Mouse (Mus musculus): ENCODE data around the gene Sectm1b. TPM values are rescaled to one million over a fixed set of nuclear protein-coding genes. Genes with fewer than 3 reads are reported as not detected.
A peak's percentile ranks its signal among the peaks of the same experiment; 100 is the strongest.

Gene Sectm1b
- polyA plus RNA-seq, 2 experiments, result 0.04 to 0.08 TPM

GRCm38 (mm10) chr11:121056536-121057236 is 6.7 kb downstream of the Sectm1b start:
- Histone ChIP-seq H3K9ac (replicated peaks) (no peak overlapping the region), H3K9me3 (ENCODE audit: control insufficient read depth, low read length) (no peaks in the 10 kb centered on the region), H3K4me3 (ENCODE audit: insufficient read depth in 1 of 2, low read depth in 2 of 2, low read length in 2 of 2) (no peak overlapping the region), H3K27me3 (ENCODE audit: control insufficient read depth, insufficient read depth, low read length) (no peaks in the 10 kb centered on the region), H3K4me1 (replicated peaks; ENCODE audit: control insufficient read depth in 2 of 2, insufficient read depth in 2 of 2, low read length in 1 of 2) (peaks cover 0 to 22% of the 10 kb centered on the region in 2 experiments; a peak in 2 of 4 replicates), H3K27ac (peak overlapping the region; percentile 42), H3K36me3 (replicated peaks; ENCODE audit: control insufficient read depth, insufficient read depth, low read depth) (no peaks in the 10 kb centered on the region), H3K4me2 (ENCODE audit: low read depth) (no peak overlapping the region)
- WGBS (ENCODE audit: insufficient replicate concordance), result 43% methylated on average over 7 of the region's 7 CpGs
- DNase-seq (ENCODE audit: low read depth in 3 of 3, low spot score in 3 of 3) (peak in 2 of 3 experiments; percentile 30 to 38), ATAC-seq (ENCODE audit: insufficient read depth) (no peak)
- TF ChIP-seq EP300 (IDR thresholded peaks at IDR 0.05; ENCODE audit: low read depth) (no peak), CTCF (IDR thresholded peaks at IDR 0.05; ENCODE audit: low read depth) (no peak)

GRCm38 (mm10) chr11:121053536-121053935 is 9.8 kb downstream of the Sectm1b start:
- Histone ChIP-seq H3K9ac (replicated peaks) (no peak overlapping the region), H3K4me3 (ENCODE audit: insufficient read depth in 1 of 2, low read depth in 2 of 2, low read length in 2 of 2) (no peak overlapping the region), H3K4me2 (ENCODE audit: low read depth) (no peak overlapping the region), H3K36me3 (replicated peaks; ENCODE audit: control insufficient read depth, insufficient read depth, low read depth) (no peaks in the 10 kb centered on the region), H3K27ac (no peak overlapping the region), H3K9me3 (ENCODE audit: control insufficient read depth, low read length) (no peaks in the 10 kb centered on the region), H3K4me1 (replicated peaks; ENCODE audit: control insufficient read depth in 2 of 2, insufficient read depth in 2 of 2, low read length in 1 of 2) (peaks cover 0 to 20% of the 10 kb centered on the region in 2 experiments; a peak in 2 of 4 replicates), H3K27me3 (ENCODE audit: control insufficient read depth, insufficient read depth, low read length) (no peaks in the 10 kb centered on the region)
- ATAC-seq (ENCODE audit: insufficient read depth) (0 out of 2 replicates have a peak, but pooled peaks have one; percentile 18), DNase-seq (ENCODE audit: low read depth in 3 of 3, low spot score in 3 of 3) (peak; percentile 44 to 51 (median 50))
- TF ChIP-seq EP300 (IDR thresholded peaks at IDR 0.05; ENCODE audit: low read depth) (no peak), CTCF (IDR thresholded peaks at IDR 0.05; ENCODE audit: low read depth) (peak; percentile 99)
- 9% methylated on average over 8 of the region's 8 CpGs for WGBS (ENCODE audit: insufficient replicate concordance)

- Histone ChIP-seq H3K27ac (no peak overlapping the region), H3K9ac (replicated peaks) (no peak overlapping the region), H3K9me3 (ENCODE audit: control insufficient read depth, low read length) (no peaks in the 10 kb centered on the region), H3K4me3 (ENCODE audit: insufficient read depth in 1 of 2, low read depth in 2 of 2, low read length in 2 of 2) (no peak overlapping the region), H3K27me3 (ENCODE audit: control insufficient read depth, insufficient read depth, low read length) (no peaks in the 10 kb centered on the region), H3K36me3 (replicated peaks; ENCODE audit: control insufficient read depth, insufficient read depth, low read depth) (no peaks in the 10 kb centered on the region), H3K4me2 (ENCODE audit: low read depth) (no peak overlapping the region), H3K4me1 (replicated peaks; ENCODE audit: control insufficient read depth in 2 of 2, insufficient read depth in 2 of 2, low read length in 1 of 2) (peaks cover 0 to 11% of the 10 kb centered on the region in 2 experiments; a peak in 2 of 4 replicates)
- no peak for DNase-seq (ENCODE audit: low read depth in 3 of 3, low spot score in 3 of 3)
- 46% methylated on average over 4 of the region's 4 CpGs for WGBS (ENCODE audit: insufficient replicate concordance)
- TF ChIP-seq EP300 (IDR thresholded peaks at IDR 0.05; ENCODE audit: low read depth) (no peak), CTCF (IDR thresholded peaks at IDR 0.05; ENCODE audit: low read depth) (no peak)
- no peak for ATAC-seq (ENCODE audit: insufficient read depth)
These were observed 11.0 kb downstream of the Sectm1b start for GRCm38 (mm10) chr11:121052387-121052786.

- peaks cover 0 to 6% of the 10 kb centered on the region in 2 experiments; a peak in 2 of 4 replicates for H3K4me1 ChIP-seq (replicated peaks; ENCODE audit: control insufficient read depth in 2 of 2, insufficient read depth in 2 of 2, low read length in 1 of 2)
- DNase-seq (ENCODE audit: low read depth in 3 of 3, low spot score in 3 of 3) (no peak), ATAC-seq (ENCODE audit: insufficient read depth) (no peak)
- no peak overlapping the region for H3K9ac ChIP-seq (replicated peaks)
- TF ChIP-seq CTCF (IDR thresholded peaks at IDR 0.05; ENCODE audit: low read depth) (no peak), EP300 (IDR thresholded peaks at IDR 0.05; ENCODE audit: low read depth) (no peak)
- H3K9me3 ChIP-seq (ENCODE audit: control insufficient read depth, low read length), result no peaks in the 10 kb centered on the region
- no peaks in the 10 kb centered on the region for H3K36me3 ChIP-seq (replicated peaks; ENCODE audit: control insufficient read depth, insufficient read depth, low read depth)
- H3K27ac ChIP-seq, result no peak overlapping the region
- H3K4me2 ChIP-seq (ENCODE audit: low read depth), result no peak overlapping the region
- WGBS (ENCODE audit: insufficient replicate concordance), result 42% methylated on average over 1 of the region's 1 CpGs
- H3K4me3 ChIP-seq (ENCODE audit: insufficient read depth in 1 of 2, low read depth in 2 of 2, low read length in 2 of 2), result no peak overlapping the region
- H3K27me3 ChIP-seq (ENCODE audit: control insufficient read depth, insufficient read depth, low read length), result no peaks in the 10 kb centered on the region
These were observed 11.6 kb downstream of the Sectm1b start for GRCm38 (mm10) chr11:121051793-121052192.

- H3K9ac ChIP-seq (replicated peaks), result no peak overlapping the region
- TF ChIP-seq CTCF (IDR thresholded peaks at IDR 0.05; ENCODE audit: low read depth), result no peak
- no peak for TF ChIP-seq EP300 (IDR thresholded peaks at IDR 0.05; ENCODE audit: low read depth)
- H3K4me1 ChIP-seq (replicated peaks; ENCODE audit: control insufficient read depth in 2 of 2, insufficient read depth in 2 of 2, low read length in 1 of 2), result 0 out of 4 replicates have a peak, but pooled peaks cover 0 to 1% of the 10 kb centered on the region in 2 experiments
- no peak overlapping the region for H3K27ac ChIP-seq
- WGBS (ENCODE audit: insufficient replicate concordance), result 49% methylated on average over 1 of the region's 1 CpGs
- DNase-seq (ENCODE audit: low read depth in 3 of 3, low spot score in 3 of 3) (no peak), ATAC-seq (ENCODE audit: insufficient read depth) (no peak)
- H3K4me3 ChIP-seq (ENCODE audit: insufficient read depth in 1 of 2, low read depth in 2 of 2, low read length in 2 of 2), result no peak overlapping the region
- H3K4me2 ChIP-seq (ENCODE audit: low read depth), result no peak overlapping the region
- H3K27me3 ChIP-seq (ENCODE audit: control insufficient read depth, insufficient read depth, low read length), result no peaks in the 10 kb centered on the region
- H3K9me3 ChIP-seq (ENCODE audit: control insufficient read depth, low read length), result no peaks in the 10 kb centered on the region
- H3K36me3 ChIP-seq (replicated peaks; ENCODE audit: control insufficient read depth, insufficient read depth, low read depth), result no peaks in the 10 kb centered on the region
These were observed 13.5 kb downstream of the Sectm1b start for GRCm38 (mm10) chr11:121049840-121050239.

Data from liver, embryonic 14.5 days (tissue).